Mouse (Mus musculus) monocyte, adult 59 days (primary cell): Measurements from ENCODE around the gene Dclre1b. TPM values are rescaled to one million over a fixed set of nuclear protein-coding genes. Genes with fewer than 3 reads are reported as not detected.

Experiments
- total RNA-seq, 2 experiments: library from RNA; stranded (reverse); gene quantifications; one replicate each; pipeline ENCODE4 v1.2.4; 2023

Gene Dclre1b
- total RNA-seq = 10 to 100 TPM; 43.1 to 54.0 TPM

DNA sequence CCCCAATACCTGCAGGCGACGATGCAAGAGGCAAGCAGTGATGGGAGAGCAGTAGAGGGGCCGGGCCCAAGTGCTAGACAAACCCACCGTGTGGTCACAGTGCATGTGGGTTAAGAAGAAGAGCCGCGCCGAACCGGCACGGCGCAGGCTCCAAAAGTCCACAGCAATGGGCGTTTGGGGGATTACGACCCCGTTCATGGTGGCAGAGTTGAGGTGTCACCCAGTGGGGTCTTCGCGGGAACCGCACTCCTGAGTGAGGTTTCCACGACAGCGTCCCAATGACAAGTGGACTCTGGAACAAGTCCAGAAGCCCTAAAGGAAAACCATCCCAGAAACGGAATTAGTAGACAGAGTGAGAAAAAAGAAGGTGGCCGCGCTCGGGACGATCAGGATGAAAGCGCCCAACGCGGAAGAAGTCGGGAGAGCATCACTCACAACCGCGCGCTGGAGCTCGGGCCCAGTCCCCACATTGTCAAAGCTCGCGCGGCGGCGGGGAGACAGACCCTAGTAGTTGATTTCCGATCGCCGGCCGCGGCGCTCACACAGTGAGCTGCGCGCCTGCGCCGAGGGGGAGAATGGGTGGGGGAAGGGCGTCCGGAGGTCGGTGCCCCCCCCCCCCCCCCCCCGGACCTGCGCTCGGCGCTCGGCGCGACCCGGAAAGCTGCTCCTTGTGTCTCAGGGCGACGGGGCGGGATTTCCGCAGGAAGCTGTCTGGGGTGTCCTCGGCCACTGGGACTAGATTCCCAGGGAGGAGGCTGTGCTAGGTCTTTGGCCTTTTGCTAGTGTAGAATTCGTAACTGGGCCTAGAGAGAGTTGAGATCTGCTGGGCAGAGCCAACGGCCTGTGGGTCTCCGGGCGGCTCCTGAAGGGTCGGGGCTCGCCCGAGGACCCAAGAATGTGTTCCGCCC lies at the start of gene Dclre1b, which contains the start of the genes Ap4b1 and Gm43064:
Gene Dclre1b (minus strand): TSS at position 554 of the 908 bp plus-strand sequence.
Gene Ap4b1 (plus strand): TSS at position 630 of the 908 bp plus-strand sequence.
Gene Gm43064 (plus strand): TSS at position 683 of the 908 bp plus-strand sequence.

GRCm38 (mm10) chr3:103832426-103832825 lies 23.2 kb upstream of the Dclre1b start, which contains the start of gene Bcl2l15:
Gene Bcl2l15, plus strand, starts transcription at chr3:103832601.

DNA sequence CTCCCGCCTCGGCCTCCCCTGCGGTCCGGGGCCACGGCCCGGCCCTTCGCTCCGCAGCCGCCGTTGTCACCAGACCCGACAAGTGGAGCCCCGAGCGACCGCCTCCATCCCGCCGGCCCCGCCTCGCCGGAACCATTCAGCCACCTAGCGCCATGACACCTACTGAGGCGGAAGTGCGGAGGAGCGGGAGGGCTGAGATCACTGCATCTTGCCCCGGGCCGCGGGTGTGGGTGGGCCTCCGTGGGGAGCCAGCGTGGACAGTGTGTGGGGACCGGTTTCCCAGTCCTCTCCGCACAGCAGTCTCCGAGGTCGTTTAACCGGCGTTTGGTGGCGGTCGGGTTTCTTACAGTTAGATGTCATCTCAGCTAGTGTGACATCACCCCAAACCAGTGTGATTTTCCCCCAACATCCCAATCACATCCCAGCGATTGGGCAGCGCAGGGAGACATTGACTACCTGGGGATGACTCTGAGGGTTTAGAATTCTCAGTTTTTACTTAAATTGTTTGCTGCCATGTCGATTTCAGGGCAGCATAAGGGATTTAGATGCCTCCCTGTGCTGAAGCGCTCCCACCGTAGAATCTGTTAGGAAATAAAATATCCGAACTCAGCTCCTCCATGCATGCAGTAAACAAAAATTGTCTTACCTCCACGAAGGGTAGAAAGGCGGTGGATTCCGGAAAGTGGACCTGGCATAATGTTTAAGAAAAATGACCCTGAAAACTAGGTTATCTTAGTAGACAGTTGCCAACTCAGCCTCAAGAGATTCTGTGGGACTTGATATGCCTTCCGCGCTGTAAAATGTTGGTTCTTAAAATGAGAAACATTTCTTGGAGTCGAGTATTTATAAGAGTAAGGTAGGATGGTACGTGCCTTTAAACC lies 17.8 kb downstream of the Dclre1b start, which contains the start of gene Hipk1:
Gene Hipk1 (minus strand): TSS at position 334 of the 881 bp plus-strand sequence.

Other genes with a start within 250 kb of the Dclre1b start
- not detected for gene Syt6, start 234.2 kb downstream of the Dclre1b start, total RNA-seq
- gene Atg4a-ps, start 163.4 kb downstream of the Dclre1b start, total RNA-seq = 1 to 10 TPM in 1 of 2 experiments, not detected in 1; 1.9 TPM
- 1 to 10 TPM; 1.2 to 1.6 TPM for gene Olfml3, start 71.4 kb downstream of the Dclre1b start, total RNA-seq
- gene Gm10964, start 70.1 kb downstream of the Dclre1b start, total RNA-seq = not detected
- 100 to 1,000 TPM; 192 to 208 TPM for gene Hipk1, start 17.9 kb downstream of the Dclre1b start, total RNA-seq
- 10 to 100 TPM; 11.6 to 13.5 TPM for gene Ap4b1, start 76 bp upstream of the Dclre1b start, total RNA-seq
- not detected for gene Gm43064, start 129 bp upstream of the Dclre1b start, total RNA-seq
- gene Bcl2l15, start 23.2 kb upstream of the Dclre1b start, total RNA-seq = 1 to 10 TPM in 1 of 2 experiments, under 1 TPM in 1; 0.46 to 1.1 TPM
- 100 to 1,000 TPM; 137 to 141 TPM for gene Ptpn22, start 50.4 kb upstream of the Dclre1b start, total RNA-seq
- 10 to 100 TPM; 26.0 to 26.2 TPM for gene Rsbn1, start 104.7 kb upstream of the Dclre1b start, total RNA-seq
- 10 to 100 TPM; 10.9 to 11.7 TPM for gene Phtf1, start 158.7 kb upstream of the Dclre1b start, total RNA-seq